Mouse (Mus musculus): Measurements from ENCODE around the gene Cracr2b. TPM values are rescaled to one million over a fixed set of nuclear protein-coding genes. Genes with fewer than 3 reads are reported as not detected.
A peak's percentile ranks its signal among the peaks of the same experiment; 100 is the strongest.

The Cracr2b gene
- total RNA-seq, 1 experiment from 2014 or later = 14.2 TPM

DNA sequence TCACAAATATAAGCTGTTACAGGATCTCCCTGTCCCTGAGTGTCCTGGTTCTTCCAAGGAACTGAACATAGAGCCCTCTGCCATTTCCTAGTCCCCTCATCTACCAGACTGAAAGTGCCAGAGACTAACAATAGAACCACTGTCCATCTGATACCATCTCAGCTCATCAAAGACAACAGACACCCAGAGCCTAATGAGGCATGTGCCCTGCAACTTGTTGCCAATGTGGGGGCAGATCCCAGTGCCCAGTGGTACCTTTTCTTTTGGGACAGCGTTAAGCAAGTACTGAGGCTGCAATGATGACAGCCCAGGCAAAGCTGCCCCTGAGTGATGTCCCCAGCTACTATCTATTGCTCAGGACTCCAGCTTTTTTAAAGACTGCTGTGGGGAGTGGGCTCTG, 25.3 kb downstream of the Cracr2b start:
- DNase-seq = no peak

- no peak for DNase-seq
Observed at GRCm38 (mm10) chr7:141487141-141487540, 26.2 kb downstream of the Cracr2b start.

GRCm38 (mm10) chr7:141491151-141491550, 30.3 kb downstream of the Cracr2b start:
- DNase-seq = peak; percentile 45

- no peak for DNase-seq
Observed at GRCm38 (mm10) chr7:141492738-141493137, 31.8 kb downstream of the Cracr2b start.

DNA sequence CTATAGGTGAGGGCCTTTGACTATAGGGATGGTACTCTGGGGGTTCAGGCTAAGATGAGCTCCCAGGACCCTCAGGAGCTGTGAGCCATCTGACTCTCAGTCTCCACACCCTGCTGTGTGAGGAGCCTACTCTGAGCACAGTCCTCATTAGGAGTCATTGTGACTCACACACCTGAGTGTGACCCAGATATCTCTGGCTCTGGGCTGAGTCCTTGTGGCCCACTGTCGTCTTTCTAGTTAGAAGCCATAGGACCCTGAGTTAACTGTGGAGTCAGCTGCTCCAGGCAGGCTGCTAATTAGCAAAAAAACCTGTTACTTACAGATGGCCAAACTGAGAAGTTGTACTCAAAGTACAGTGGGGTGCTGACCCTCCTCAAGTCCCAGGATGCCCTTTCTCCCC, 32.8 kb downstream of the Cracr2b start:
- DNase-seq = no peak

DNA sequence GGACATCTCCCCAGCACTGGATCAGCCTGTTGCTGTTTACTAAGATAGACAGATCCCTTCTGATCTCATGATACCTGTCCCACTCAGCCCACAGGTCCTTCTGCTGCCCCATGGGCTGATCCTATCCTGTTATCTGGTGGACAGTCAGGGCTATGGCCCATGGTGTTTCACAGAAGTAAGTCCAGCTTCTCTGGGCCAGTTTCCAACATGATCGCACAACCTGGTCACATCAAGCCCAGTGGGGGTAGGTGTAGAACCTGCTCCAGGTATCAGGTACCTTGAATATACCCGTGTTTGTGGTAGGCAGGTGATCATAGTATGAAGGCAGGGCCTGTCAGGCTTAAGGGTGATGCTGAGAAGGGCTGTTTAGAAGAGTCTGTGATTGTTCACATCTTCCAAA, 34.5 kb downstream of the Cracr2b start:
- DNase-seq = no peak

- no peak for DNase-seq
Observed at GRCm38 (mm10) chr7:141495940-141496339, 35.0 kb downstream of the Cracr2b start.

DNA sequence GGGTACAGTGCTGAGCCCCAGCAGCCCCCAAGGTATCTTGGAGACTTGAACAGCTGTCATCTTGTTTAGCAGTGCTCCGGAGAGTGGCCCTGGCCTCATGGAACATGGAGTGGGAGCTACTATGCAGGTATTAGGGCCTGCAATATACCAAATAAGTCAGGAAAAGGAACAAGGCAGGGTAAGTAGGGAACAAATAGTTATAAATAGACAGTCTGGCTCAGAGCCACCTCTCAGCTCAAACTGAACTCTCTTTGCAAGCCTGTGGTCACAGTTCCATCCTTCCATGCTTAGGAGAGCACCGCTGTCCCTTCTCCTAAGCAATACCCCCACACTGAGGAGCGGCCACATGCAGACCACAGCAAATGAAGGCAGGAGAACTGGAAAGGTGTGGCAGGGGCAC, 36.7 kb downstream of the Cracr2b start:
- DNase-seq = no peak

DNA sequence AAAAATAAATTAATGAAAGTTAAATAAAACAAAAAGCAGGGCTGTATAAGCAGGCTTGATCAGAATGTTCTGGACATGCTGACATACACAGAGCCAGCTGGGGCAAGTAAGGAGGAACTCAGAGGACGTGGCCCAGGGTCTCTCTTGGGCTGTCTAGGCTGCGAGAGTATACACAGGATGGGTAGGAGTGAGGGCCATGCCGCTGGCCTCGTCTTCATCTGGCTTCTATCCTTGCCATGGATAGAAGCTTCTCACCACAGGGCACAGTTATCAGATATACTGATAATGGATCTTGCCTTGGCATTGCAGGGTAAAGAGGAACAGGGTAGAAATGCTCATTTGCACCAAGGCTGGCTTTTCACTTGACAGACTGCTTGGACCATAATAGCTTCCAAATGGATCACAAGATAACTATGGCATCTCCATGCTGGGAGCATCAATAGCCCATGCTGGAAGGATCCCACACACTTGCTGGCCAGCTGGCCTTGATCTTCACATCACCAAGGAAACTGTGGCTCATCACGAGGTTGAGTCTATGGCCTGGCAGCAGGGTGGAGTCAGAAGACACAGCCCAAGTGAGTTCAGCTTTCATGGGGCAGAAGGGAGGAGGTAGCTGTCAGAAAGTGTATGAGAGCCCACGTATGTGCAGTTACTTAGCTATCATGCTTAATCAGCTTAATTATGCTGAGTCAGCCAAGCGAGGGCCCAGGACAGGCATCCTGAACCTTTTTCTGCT, 41.1 kb downstream of the Cracr2b start:
- DNase-seq = peak; percentile 75

GRCm38 (mm10) chr7:141502556-141502905, 41.6 kb downstream of the Cracr2b start:
- DNase-seq = no peak

GRCm38 (mm10) chr7:141506278-141506677, 45.4 kb downstream of the Cracr2b start:
- no peak for DNase-seq

- DNase-seq = no peak
Observed at GRCm38 (mm10) chr7:141508160-141508559, 47.3 kb downstream of the Cracr2b start.

GRCm38 (mm10) chr7:141510196-141510595, 49.3 kb downstream of the Cracr2b start:
- DNase-seq = no peak

DNA sequence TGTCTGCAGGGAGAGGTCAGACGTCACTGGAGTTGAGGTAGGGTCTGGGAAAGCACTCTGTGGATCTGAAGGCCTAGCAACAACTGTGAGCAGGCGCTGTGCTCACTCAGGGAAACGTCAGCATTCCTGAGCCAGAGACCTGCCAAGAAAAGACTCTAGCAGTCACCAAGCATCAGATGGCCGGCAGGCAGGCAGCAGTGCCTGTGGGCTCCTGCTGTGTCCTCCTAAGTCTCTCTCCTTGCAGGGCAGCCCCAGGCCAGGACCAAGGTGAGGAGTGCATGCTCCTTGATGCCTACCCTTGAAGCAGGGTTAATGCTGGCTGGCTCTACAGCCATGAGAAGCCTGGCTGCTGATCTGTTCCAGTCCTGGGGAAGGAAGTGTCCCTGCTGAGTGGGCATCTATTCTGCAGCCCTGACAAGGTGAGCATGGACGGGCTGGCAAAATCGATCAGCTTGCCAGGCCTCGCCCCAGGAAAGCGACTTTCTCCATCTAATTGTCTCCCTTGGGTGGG, 49.8 kb downstream of the Cracr2b start:
- no peak for DNase-seq

Other genes with a start within 250 kb of the Cracr2b start
- 0.26 and 0.34 TPM in 2 replicates for gene Lmntd2, start 247.0 kb upstream of the Cracr2b start, total RNA-seq (2021)
- gene Rassf7, start 245.2 kb upstream of the Cracr2b start, total RNA-seq (2021) = 4.9 and 5.2 TPM in 2 replicates
- 78.2 and 80.2 TPM in 2 replicates for gene Phrf1, start 232.3 kb upstream of the Cracr2b start, total RNA-seq (2021)
- 5.2 and 7.7 TPM in 2 replicates for gene Irf7, start 194.6 kb upstream of the Cracr2b start, total RNA-seq (2021)
- 8.0 and 10.6 TPM in 2 replicates for gene Cdhr5, start 184.3 kb upstream of the Cracr2b start, total RNA-seq (2021)
- 2.3 and 3.2 TPM in 2 replicates for gene Sct, start 182.0 kb upstream of the Cracr2b start, total RNA-seq (2021)
- 1.1 and 2.3 TPM in 2 replicates for gene Drd4, start 169.1 kb upstream of the Cracr2b start, total RNA-seq (2021)
- gene Deaf1, start 133.4 kb upstream of the Cracr2b start, total RNA-seq (2021) = 32.5 and 41.2 TPM in 2 replicates
- 22.9 and 25.6 TPM in 2 replicates for gene Tmem80, start 133.4 kb upstream of the Cracr2b start, total RNA-seq (2021)
- 5.1 and 5.5 TPM in 2 replicates for gene Eps8l2, start 122.2 kb upstream of the Cracr2b start, total RNA-seq (2021)
- gene Taldo1, start 68.9 kb upstream of the Cracr2b start, total RNA-seq (2021) = 479 and 481 TPM in 2 replicates
- 22.5 and 36.2 TPM in 2 replicates for gene Gatd1, start 47.0 kb upstream of the Cracr2b start, total RNA-seq (2021)
- gene Cend1, start 31.6 kb upstream of the Cracr2b start, total RNA-seq (2021) = 1.0 and 3.6 TPM in 2 replicates
- 87.0 and 91.0 TPM in 2 replicates for gene Slc25a22, start 23.2 kb upstream of the Cracr2b start, total RNA-seq (2021)
- gene Pidd1, start 17.1 kb upstream of the Cracr2b start, total RNA-seq (2021) = 3.5 and 5.9 TPM in 2 replicates
- gene Rplp2, start 13.7 kb upstream of the Cracr2b start, total RNA-seq (2021) = 908 and 1,128 TPM in 2 replicates
- 1,289 and 1,648 TPM in 2 replicates for gene Pnpla2, start 5.9 kb upstream of the Cracr2b start, total RNA-seq (2021)
- gene Cd151, start 6.3 kb downstream of the Cracr2b start, total RNA-seq (2021) = 199 and 204 TPM in 2 replicates
- 74.5 TPM in 2 replicates for gene Polr2l, start 14.0 kb downstream of the Cracr2b start, total RNA-seq (2021)
- 49.4 and 58.4 TPM in 2 replicates for gene Tspan4, start 14.1 kb downstream of the Cracr2b start, total RNA-seq (2021)
- 46.5 and 49.7 TPM in 2 replicates for gene Chid1, start 78.8 kb downstream of the Cracr2b start, total RNA-seq (2021)
- 61.0 and 64.0 TPM in 2 replicates for gene Ap2a2, start 101.1 kb downstream of the Cracr2b start, total RNA-seq (2021)
- gene Muc6, start 194.2 kb downstream of the Cracr2b start, total RNA-seq (2021) = not detected in 2 replicates
- gene Muc2, start 229.2 kb downstream of the Cracr2b start, total RNA-seq (2021) = 0.78 and 4.3 TPM in 2 replicates

Measured in adrenal gland, postnatal 14 days (tissue).